Mouse (Mus musculus) intestine, postnatal 0 days (tissue): ENCODE measurements around the gene Dgke. TPM values are rescaled to one million over a fixed set of nuclear protein-coding genes. Genes with fewer than 3 reads are reported as not detected.
A peak's percentile ranks its signal among the peaks of the same experiment; 100 is the strongest.

Experiments used
- ATAC-seq: fragments of 200-750 bp; cut with Nextera tagmentation; 2 replicates; pipeline ENCODE4 v1.8.0; 2017; ENCODE audit warnings: mild to moderate bottlenecking, moderate TSS enrichment, moderate library complexity
- H3K27ac ChIP-seq: fragments of 300-500 bp; sonication (generic); 2 replicates; pipeline ENCODE4 v1.5.1; 2014; ENCODE audit warnings: mild to moderate bottlenecking, low read depth, low read length, moderate library complexity
- H3K27me3 ChIP-seq: fragments of 300-500 bp; sonication (generic); replicated peaks from 2 replicates; pipeline ENCODE4 v1.6.1; 2014; ENCODE audit warnings: low read length, mixed read lengths; ENCODE audit not compliant: control insufficient read depth, insufficient read depth
- H3K36me3 ChIP-seq: fragments of 300-500 bp; sonication (generic); 2 replicates; pipeline ENCODE4 v1.6.1; 2014; ENCODE audit warnings: mild to moderate bottlenecking, moderate library complexity; ENCODE audit not compliant: control insufficient read depth, insufficient read depth
- H3K4me1 ChIP-seq: fragments of 300-500 bp; sonication (generic); replicated peaks from 2 replicates; pipeline ENCODE4 v1.6.1; 2014; ENCODE audit warnings: antibody characterized with exemption, low read length, mixed read lengths; ENCODE audit not compliant: control insufficient read depth, insufficient read depth
- H3K4me2 ChIP-seq: fragments of 300-500 bp; sonication (generic); replicated peaks from 2 replicates; pipeline ENCODE4 v1.6.1; 2014; ENCODE audit warnings: low read depth, mild to moderate bottlenecking, moderate library complexity
- H3K4me3 ChIP-seq: fragments of 300-500 bp; sonication (generic); 2 replicates; pipeline ENCODE4 v1.5.1; 2014; ENCODE audit warnings: low read depth, low read length
- H3K9ac ChIP-seq: fragments of 300-500 bp; sonication (generic); 2 replicates; pipeline ENCODE4 v1.6.1; 2014; ENCODE audit warnings: mild to moderate bottlenecking, low read depth, low read length
- H3K9me3 ChIP-seq: fragments of 300-500 bp; sonication (generic); 2 replicates; pipeline ENCODE4 v1.6.1; 2016; ENCODE audit warnings: mixed run types; ENCODE audit not compliant: control insufficient read depth
- CTCF ChIP-seq: sonication (generic); IDR thresholded peaks from 2 replicates; pipeline ENCODE4 v1.5.1; 2016; ENCODE audit warnings: low read depth, mild to moderate bottlenecking, control low read depth, antibody characterized with exemption, moderate library complexity
- WGBS: fragments of 180-500 bp; shearing (Covaris S2); extraction: QIAGEN DNeasy Blood & Tissue Kit; methylation state at CpG from one replicate; pipeline ENCODE4 v1.1.7; 2014; 5-methylcytosine and 5-hydroxymethylcytosine counted together
- polyA plus RNA-seq: library from polyadenylated mRNA; unstranded; fragments of >200 nt; fragmentation: Nextera tagmentation; extraction: Ambion mirVana; gene quantifications from 2 replicates; pipeline ENCODE4 v1.2.1, GENCODE M21; 2015

Gene Dgke
- polyA plus RNA-seq, 1 experiment from 2014 or later = 1.7 TPM

- H3K4me3 ChIP-seq = no peak overlapping the region
- 92% methylated on average over 14 of the region's 14 CpGs for WGBS
- H3K4me2 ChIP-seq = no peak overlapping the region
- no peaks in the 10 kb centered on the region for H3K36me3 ChIP-seq
- H3K27me3 ChIP-seq = no peaks in the 10 kb centered on the region
- no peaks in the 10 kb centered on the region for H3K4me1 ChIP-seq
- H3K27ac ChIP-seq = no peak overlapping the region
- no peak for TF ChIP-seq CTCF
- no peak for ATAC-seq
- no peaks in the 10 kb centered on the region for H3K9me3 ChIP-seq
- no peak overlapping the region for H3K9ac ChIP-seq
Measured at GRCm38 (mm10) chr11:89068649-89069048, 2.0 kb upstream of the Dgke start.

DNA sequence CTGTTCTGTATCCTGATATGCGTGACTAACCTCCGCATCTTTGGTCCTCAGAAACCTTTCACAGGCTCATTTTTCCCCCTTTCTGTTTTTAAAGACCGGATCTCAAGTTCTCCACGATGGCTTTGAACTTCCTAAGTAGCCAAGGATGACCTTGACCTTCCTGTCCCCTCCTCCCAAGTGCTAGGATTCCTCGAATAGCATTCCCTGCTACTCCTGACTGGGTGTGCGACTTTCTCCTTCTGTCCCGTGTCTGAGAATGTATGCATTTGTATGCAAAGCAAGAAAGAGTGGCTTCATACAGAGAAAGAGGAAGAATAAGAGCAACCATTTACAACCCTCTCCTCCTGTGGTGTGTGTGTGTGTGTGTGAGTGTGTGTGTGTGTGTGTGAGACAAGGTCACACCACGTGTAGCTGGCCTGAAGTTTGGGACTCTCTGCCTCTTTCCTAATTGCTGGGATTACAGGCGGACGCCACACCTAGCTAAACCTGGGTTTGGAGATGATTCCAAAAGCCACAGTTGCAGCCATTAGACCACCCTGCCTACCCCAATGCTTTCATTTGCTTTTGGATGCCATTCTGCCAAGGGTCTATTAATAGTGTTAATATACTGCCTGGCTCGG is 1.3 kb upstream of the Dgke start:
- TF ChIP-seq CTCF = no peak
- no peak for ATAC-seq
- no peak overlapping the region for H3K27ac ChIP-seq

DNA sequence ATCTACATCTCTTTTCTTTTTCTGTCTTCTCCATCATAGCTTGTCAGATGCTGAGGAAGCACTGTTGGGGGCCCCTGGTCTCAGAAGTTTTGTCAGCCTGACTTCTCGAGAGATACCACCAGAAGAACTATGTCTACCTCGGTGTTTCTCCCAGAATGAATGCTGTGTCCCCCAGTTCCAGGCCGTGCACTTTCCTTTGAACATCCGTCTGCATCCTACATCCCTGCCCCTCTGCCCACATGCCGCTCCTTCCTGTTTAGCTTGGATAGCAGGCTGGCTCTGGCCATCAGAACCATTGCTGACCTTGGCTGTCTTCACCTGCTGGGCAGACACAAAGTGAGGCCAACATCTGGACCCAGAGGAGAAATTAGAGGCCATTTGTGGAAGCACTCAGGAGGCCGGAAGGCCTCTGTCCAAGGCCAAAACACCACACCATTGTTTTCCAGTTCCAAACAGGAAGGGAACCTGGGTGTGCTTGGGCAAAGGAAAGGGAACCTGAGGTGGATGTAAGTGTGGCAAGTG is 712 bp upstream of the Dgke start:
- Histone ChIP-seq H3K36me3 (no peaks in the 10 kb centered on the region), H3K4me3 (no peak overlapping the region), H3K27ac (no peak overlapping the region), H3K27me3 (no peaks in the 10 kb centered on the region), H3K4me2 (no peak overlapping the region), H3K9ac (no peak overlapping the region), H3K9me3 (no peaks in the 10 kb centered on the region), H3K4me1 (no peaks in the 10 kb centered on the region)
- no peak for TF ChIP-seq CTCF
- ATAC-seq = no peak
- WGBS = 71% methylated on average over 6 of the region's 6 CpGs

More for the DNA sequence above, 1.3 kb upstream of the Dgke start:
- Histone ChIP-seq H3K27me3 (no peaks in the 10 kb centered on the region), H3K9me3 (no peaks in the 10 kb centered on the region), H3K4me2 (no peak overlapping the region), H3K9ac (no peak overlapping the region), H3K36me3 (no peaks in the 10 kb centered on the region), H3K4me3 (no peak overlapping the region), H3K4me1 (no peaks in the 10 kb centered on the region)
- WGBS = 62% methylated on average over 11 of the region's 11 CpGs

- Histone ChIP-seq H3K9me3 (no peaks in the 10 kb centered on the region), H3K4me2 (no peak overlapping the region), H3K27me3 (no peaks in the 10 kb centered on the region), H3K4me1 (no peaks in the 10 kb centered on the region), H3K9ac (no peak overlapping the region), H3K4me3 (no peak overlapping the region), H3K36me3 (no peaks in the 10 kb centered on the region), H3K27ac (no peak overlapping the region)
- no peak for TF ChIP-seq CTCF
- 80% methylated on average over 6 of the region's 6 CpGs for WGBS
- ATAC-seq = no peak
Measured at GRCm38 (mm10) chr11:89066126-89066525, 524 bp downstream of the Dgke start.

DNA sequence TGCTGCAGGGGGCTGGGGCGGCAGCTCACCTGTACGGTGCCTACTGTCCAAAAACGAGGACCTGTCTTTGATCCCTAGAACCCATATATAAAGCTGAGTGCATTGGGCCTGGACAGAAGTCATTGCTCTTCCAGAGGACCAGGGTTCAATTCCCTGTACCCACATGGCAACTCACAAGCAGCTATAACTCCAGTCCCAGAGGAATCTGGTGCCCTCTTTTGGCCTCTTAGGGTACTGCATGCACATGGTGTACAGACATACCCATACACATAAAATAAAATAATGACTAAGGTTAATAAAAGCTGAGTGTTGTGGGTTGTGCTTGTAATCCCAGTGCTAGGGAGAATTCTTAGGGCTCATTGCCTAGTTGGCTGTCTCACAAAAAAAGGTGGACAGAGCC is 1.4 kb downstream of the Dgke start:
- Histone ChIP-seq H3K36me3 (no peaks in the 10 kb centered on the region), H3K9ac (no peak overlapping the region), H3K9me3 (no peaks in the 10 kb centered on the region), H3K4me2 (no peak overlapping the region), H3K4me1 (no peaks in the 10 kb centered on the region), H3K27ac (no peak overlapping the region), H3K4me3 (no peak overlapping the region), H3K27me3 (no peaks in the 10 kb centered on the region)
- ATAC-seq = no peak
- peak; percentile 52 for TF ChIP-seq CTCF
- WGBS = 96% methylated on average over 3 of the region's 3 CpGs

GRCm38 (mm10) chr11:89064312-89064711 is 2.3 kb downstream of the Dgke start:
- Histone ChIP-seq H3K36me3 (no peaks in the 10 kb centered on the region), H3K4me3 (no peak overlapping the region), H3K4me1 (0 out of 2 replicates have a peak, but pooled peaks cover 6% of the 10 kb centered on the region), H3K9ac (no peak overlapping the region), H3K27me3 (no peaks in the 10 kb centered on the region), H3K4me2 (no peak overlapping the region), H3K9me3 (no peaks in the 10 kb centered on the region), H3K27ac (no peak overlapping the region)
- TF ChIP-seq CTCF = no peak
- no peak for ATAC-seq
- 57% methylated on average over 6 of the region's 6 CpGs for WGBS
